19 mouse cellular contexts compared by ENCODE assay signal in the genomic region with DNA sequence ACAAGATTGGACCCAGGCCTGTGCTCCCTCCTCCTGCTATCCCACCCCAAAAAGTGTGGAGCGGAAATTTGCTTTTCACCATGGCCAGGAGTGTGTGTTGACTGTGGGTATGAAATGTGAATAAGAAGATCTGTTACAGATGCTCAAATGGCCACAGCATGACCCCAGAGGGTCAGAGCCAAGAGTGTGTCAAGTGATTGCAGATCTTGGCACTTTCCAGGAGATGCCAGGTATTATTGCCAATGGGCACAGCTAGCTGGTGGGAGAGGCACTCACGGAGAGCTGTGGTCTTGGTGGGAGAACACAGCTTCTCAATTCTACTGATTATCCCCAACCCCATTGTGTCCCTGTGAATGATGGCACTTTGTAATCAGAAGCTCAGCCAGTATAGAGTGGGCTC.
"Had no signal": no experiment of that assay in that cellular context is flagged by ENCODE, and none has a peak within 500 bp of the region (broad histone marks: within the 10 kb centered on the region; RNA-seq: fewer than 3 reads in every experiment).

No protein-coding gene starts in this region.

- H3K27ac ChIP-seq: midbrain, embryonic 10.5 days; midbrain, embryonic 12.5 days; neural tube, embryonic 13.5 days; neural tube, embryonic 15.5 days had no signal

- H3K36me3 ChIP-seq: midbrain, embryonic 10.5 days; midbrain, embryonic 12.5 days; neural tube, embryonic 13.5 days; neural tube, embryonic 15.5 days had no signal

- ATAC-seq: midbrain, embryonic 16.5 days had no signal

- H3K4me2 ChIP-seq: lung, embryonic 14.5 days; midbrain, embryonic 12.5 days; neural tube, embryonic 13.5 days; neural tube, embryonic 15.5 days had no signal

- H3K27me3 ChIP-seq: midbrain, embryonic 12.5 days; neural tube, embryonic 13.5 days; neural tube, embryonic 15.5 days had no signal

- H3K4me3 ChIP-seq: midbrain, embryonic 10.5 days; midbrain, embryonic 12.5 days; myocyte; neural tube, embryonic 13.5 days; neural tube, embryonic 15.5 days had no signal

- DNase-seq: lung, adult 18-20 months; lung, embryonic 14.5 days; lung, postnatal 10 days; lung, postnatal 4 days; midbrain, embryonic 14.5 days; retina, postnatal 1 day; right cerebral cortex, adult 18-20 months; right cerebral cortex, postnatal 25 days; right cerebral cortex, postnatal 4 days; spleen, adult 18-20 months; thymus, adult 18-20 months; thymus, postnatal 14 days; thymus, postnatal 36 days had no signal

- H3K9me3 ChIP-seq: midbrain, embryonic 10.5 days; midbrain, embryonic 12.5 days; neural tube, embryonic 13.5 days; neural tube, embryonic 15.5 days had no signal

- H3K9ac ChIP-seq: lung, embryonic 14.5 days; midbrain, embryonic 12.5 days; neural tube, embryonic 13.5 days; neural tube, embryonic 15.5 days had no signal
